Mouse (Mus musculus) lung, postnatal 10 days (tissue): Measurements from ENCODE around the gene Acvrl1.
A peak's percentile ranks its signal among the peaks of the same experiment; 100 is the strongest.

Experiments
- DNase-seq: peaks from one replicate; pipeline ENCODE4 v3.0.0; 2021

The Acvrl1 gene

DNA sequence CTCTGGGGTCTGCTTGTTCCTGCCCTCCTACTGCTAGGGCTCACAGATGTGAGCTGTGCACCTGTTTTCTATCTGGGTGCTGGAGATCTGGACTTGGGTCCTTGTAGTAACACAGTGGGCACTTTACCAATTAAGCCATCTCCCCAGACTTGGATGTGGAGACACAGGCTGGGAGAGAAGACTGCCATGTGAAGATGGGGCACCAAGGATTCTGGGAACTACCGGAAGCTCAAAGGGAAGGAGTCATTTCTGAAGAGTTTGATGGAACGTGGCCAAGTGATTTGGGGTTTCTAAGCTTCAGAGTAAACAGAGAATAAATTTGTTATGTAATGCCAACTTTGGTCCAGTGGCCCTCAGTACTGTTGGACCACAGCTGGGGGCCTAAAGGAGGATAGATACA lies 43.7 kb downstream of the Acvrl1 start:
- no peak for DNase-seq

DNA sequence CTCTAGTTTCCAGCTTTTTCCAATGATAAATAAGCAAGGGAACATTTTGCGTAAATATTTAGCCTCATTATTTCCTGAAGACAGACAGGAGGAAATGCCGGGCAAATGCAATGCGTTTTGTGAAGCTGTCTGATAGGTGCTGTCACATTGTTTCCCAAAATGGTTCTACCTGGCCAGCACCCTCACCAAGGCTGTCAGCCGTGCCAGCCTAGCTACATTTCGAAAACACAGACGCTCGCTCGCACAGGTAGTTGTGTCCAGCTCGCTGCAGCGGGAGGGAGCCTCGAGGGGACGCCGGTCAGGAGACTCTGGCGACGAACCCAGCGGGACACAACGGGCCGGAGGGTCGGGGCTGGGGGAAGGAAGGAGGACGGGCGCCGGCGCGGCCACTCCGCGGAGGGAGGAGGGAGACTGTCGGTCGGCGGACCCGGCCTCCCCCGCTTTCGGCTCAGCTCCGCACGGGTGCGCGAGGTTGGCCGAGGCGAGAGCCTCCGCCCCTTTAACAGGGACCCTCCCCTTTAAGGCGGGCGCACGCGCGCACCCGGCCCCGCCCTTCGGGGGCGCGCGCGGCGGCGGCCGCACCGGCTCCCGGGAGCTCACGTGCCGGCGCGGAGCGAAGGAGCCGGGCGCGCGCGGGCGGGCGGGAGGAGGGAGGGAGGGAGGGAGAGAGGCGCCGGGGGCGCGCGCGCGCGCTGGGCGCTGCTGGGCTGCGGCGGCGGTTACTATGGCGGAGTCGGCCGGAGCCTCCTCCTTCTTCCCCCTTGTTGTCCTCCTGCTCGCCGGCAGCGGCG lies 45.3 kb downstream of the Acvrl1 start, which contains the start of gene Acvr1b:
Gene Acvr1b (plus strand): TSS at position 647 of the 791 bp plus-strand sequence.
- peak; percentile 93 for DNase-seq

GRCm38 (mm10) chr15:101174294-101175130 lies 46.2 kb downstream of the Acvrl1 start:
- peak; percentile 44 for DNase-seq

- no peak for DNase-seq
These were observed 46.8 kb downstream of the Acvrl1 start for GRCm38 (mm10) chr15:101175131-101175460.

GRCm38 (mm10) chr15:101175613-101176283 lies 47.4 kb downstream of the Acvrl1 start:
- DNase-seq = no peak

DNA sequence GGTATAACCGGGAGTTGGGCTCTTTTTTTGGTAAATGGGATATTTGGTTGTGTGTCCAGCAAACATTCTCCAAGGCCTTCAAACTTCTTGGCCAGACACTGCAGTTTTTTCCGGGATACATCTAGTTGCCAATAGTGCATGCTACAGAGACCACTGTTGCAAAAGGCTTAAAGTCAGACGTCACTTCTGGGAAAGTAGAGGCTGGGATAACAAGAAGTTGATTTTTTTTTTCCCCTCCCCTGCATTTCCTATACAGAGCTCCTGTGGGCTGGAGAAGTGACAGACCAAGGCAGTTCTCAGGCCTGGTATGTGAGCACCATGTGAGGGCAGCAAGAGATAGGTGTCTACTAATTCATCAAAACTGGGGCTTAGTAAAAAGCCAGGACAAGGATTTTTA lies 48.0 kb downstream of the Acvrl1 start:
- no peak for DNase-seq

GRCm38 (mm10) chr15:101176795-101177691 lies 48.7 kb downstream of the Acvrl1 start:
- DNase-seq = no peak

- no peak for DNase-seq
These were observed 52.2 kb downstream of the Acvrl1 start for GRCm38 (mm10) chr15:101180363-101181105.

DNA sequence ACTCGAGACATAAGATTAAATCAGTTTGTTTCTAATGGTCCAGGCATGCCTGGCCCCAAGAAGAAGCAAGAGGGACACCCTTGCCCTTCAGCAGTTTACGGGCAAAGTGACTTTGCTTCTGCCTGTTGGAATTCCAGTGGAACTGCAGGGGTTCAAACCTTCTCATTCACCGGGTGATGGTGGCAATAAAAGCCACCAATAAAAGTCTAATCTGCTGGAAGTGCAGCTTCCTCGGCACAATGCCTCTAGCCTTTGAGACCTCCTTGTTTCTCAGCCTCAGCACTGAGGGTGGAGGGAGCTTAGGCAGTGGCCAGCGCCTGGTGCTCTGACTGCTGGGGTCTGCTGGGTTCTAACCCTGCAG lies 52.8 kb downstream of the Acvrl1 start:
- no peak for DNase-seq

DNA sequence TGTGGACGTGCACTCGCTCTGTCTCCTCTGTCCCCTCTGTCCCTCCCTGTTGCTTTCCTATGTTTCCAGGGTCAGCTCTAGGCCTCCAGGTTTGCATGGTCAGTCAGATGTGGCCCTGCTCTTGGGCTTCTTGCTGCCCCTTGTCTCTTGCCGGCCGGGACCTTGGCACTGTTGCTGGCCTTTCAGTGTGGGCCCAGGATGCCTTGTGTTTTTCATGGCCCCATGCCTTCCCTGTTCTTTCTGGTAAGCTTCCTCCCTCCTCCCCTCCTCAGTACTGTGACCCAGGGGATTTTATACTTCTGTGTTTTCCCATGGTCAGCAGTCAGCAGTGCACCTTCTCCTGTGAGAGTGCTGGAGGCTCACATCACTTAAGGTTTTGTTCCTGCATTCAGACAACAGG lies 53.2 kb downstream of the Acvrl1 start:
- DNase-seq = no peak

DNA sequence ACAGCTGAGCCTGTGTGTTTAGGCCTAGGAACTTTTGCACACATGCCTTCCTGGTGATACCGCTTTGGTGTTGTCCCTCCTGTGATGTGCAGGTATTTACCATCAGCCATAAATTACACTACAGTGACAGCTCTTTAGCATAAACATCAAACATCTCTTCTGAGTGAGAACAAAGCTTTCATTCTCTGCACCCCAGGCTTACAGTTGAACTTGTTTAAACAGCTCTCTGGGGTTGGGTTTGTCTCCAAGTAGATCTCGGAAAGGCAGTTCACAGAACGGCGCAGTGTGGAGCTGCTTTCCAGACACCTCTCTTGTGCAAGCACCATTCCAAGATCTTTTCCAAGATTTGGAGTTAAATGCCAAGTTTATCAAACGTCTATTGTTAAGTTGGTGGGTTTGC lies 54.4 kb downstream of the Acvrl1 start:
- no peak for DNase-seq

DNA sequence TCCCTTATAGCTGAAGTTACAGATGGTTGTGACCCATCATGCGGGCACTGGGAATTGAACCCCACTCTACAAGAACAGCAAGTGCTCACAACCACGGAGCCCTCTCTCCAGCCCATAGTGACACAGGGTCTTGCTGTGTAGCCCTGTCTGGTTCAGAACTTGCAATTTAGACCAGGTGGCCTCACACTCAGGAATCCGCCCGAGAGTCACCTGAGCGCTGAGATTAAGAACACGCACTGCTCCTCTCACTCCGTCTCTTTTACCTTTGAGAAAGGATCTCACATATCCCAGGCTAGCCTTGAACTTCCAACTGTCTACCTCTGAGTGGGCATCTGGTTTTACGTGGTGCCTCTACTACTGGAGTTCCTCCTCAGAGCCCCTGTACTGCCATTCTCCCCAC lies 56.0 kb downstream of the Acvrl1 start:
- no peak for DNase-seq

- no peak for DNase-seq
These were observed 57.2 kb downstream of the Acvrl1 start for GRCm38 (mm10) chr15:101185549-101185948.

GRCm38 (mm10) chr15:101187907-101188306 lies 59.6 kb downstream of the Acvrl1 start:
- no peak for DNase-seq

- DNase-seq = no peak
These were observed 61.8 kb downstream of the Acvrl1 start for GRCm38 (mm10) chr15:101189981-101190761.

DNA sequence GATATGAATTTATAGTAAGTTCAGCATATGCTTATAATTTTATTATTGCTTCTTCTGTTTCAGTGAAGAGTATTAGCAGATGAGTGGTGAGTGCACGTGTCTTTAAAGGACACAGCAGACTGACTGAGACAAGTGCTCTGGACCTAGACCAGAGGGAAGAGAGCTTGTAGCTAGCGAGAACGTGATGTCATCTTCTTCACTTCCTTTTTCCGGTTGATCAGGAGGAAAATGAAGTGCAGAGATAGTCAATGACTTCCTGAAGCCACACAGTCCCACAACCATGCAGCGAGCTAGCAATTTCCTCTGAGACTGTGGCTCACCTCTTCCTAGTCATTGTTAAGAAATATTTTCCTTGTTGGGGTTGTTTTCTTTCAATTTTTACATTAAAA lies 62.4 kb downstream of the Acvrl1 start:
- DNase-seq = no peak

GRCm38 (mm10) chr15:101191459-101192259 lies 63.3 kb downstream of the Acvrl1 start:
- peak; percentile 77 for DNase-seq

GRCm38 (mm10) chr15:101192260-101192640 lies 63.9 kb downstream of the Acvrl1 start:
- no peak for DNase-seq

GRCm38 (mm10) chr15:101192651-101193050 lies 64.3 kb downstream of the Acvrl1 start:
- no peak for DNase-seq

DNA sequence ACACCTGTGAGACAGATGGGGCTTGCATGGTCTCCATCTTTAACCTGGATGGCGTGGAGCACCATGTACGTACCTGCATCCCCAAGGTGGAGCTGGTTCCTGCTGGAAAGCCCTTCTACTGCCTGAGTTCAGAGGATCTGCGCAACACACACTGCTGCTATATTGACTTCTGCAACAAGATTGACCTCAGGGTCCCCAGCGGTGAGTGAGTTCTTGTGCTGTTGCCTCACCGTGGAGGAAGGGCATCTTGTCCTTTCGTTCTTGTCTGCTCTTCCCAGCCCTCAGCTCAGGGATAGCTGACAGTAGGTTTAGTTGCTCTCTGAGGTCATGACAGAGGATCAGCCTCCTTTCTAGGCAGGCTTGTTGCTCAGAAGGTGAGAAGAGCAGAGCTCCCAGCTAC lies 65.6 kb downstream of the Acvrl1 start:
- DNase-seq = no peak
